Mouse (Mus musculus): ENCODE measurements around the gene Lrch3. TPM values are rescaled to one million over a fixed set of nuclear protein-coding genes. Genes with fewer than 3 reads are reported as not detected.
A peak's percentile ranks its signal among the peaks of the same experiment; 100 is the strongest.

Gene Lrch3
- polyA plus RNA-seq, 1 experiment from 2014 or later: 39.1 TPM

DNA sequence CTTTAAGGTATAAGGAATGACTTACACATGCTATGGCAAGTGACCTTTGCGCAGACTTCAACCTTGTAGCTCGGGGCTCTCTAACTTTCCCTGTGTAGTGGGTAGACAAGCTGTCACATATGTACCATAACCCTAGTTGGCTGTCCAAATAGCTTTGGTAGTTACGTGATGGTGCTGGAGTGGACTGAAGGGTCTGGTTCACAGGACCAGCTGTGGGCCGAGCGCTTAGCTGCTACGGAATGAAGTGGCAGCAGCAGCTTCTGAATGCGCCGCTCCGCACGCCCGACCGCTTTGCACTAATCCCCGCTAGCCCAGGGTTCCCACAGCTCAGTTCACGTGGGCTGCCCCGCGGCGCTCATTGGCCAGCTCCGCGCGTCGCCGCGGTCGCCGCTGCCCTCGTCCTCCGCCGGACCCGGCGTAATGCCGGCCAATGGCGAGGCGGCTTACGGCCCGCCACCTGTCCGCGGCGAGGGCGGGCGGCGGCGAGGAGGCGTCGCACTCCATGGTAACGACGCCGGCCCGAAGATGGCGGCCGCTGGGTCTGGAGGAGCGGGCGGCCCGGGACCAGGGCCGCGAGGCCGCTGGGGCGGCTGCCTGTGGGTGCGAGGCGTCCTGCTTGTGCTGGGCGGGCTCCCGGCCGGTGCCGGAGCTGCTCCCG, 148.3 kb downstream of the Lrch3 start, which contains the start of gene Lmln:
Gene Lmln, plus strand, starts transcription at position 498 of the 658 bp plus-strand sequence.
- Histone ChIP-seq H3K4me3 (ENCODE audit: low read depth, low read length) (peak within 1 kb of the TSS; percentile 73), H3K27ac (ENCODE audit: low read depth, low read length) (peak within 1 kb of the TSS; percentile 78), H3K9me3 (ENCODE audit: control insufficient read depth, low read length) (no peaks in the 10 kb centered on the region), H3K9ac (ENCODE audit: low read length) (peak within 1 kb of the TSS; percentile 87), H3K4me2 (ENCODE audit: low read depth, low read length, severe bottlenecking) (peak within 1 kb of the TSS; percentile 78), H3K4me1 (replicated peaks; ENCODE audit: control insufficient read depth, insufficient read depth, low read length) (peaks cover 12% of the 10 kb centered on the region), H3K36me3 (ENCODE audit: control insufficient read depth, insufficient read depth, low read length) (peaks cover 8% of the 10 kb centered on the region; the same call in 1 of the 2 replicates), H3K27me3 (ENCODE audit: control insufficient read depth, insufficient read depth, low read length) (no peaks in the 10 kb centered on the region)
- ATAC-seq (replicated peaks; ENCODE audit: low FRiP score) (peak; percentile 98), DNase-seq (ENCODE audit: low spot score) (peak; percentile 97)
- WGBS: under 1% methylated on average over 64 of the region's 64 CpGs

DNA sequence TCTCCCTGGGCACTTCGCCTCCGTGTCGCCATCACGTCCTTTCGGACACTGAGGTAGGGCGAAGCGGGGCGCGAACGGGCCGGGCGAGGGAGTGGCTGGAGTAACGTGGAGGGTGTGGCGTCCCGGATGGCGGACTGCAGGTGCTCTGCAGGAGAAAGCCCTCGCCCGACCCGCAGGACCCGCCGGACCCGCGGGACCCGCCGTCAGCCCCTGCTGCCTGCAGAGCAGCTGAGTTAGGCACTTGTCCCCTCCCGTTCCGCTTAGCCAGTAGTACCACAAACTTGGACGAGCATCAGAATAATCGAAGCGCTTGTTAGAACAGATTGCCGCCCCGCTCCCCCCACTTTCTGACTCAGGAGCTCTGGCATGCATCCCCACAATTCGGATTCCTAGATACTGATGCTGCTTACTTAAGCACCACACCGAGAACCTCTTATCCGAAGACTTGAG, 148.8 kb downstream of the Lrch3 start:
- H3K4me3 ChIP-seq (ENCODE audit: low read depth, low read length): peak overlapping the region; percentile 73
- peak overlapping the region; percentile 87 for H3K9ac ChIP-seq (ENCODE audit: low read length)
- DNase-seq (ENCODE audit: low spot score) (no peak), ATAC-seq (replicated peaks; ENCODE audit: low FRiP score) (peak; percentile 78; the same call in 1 of the 2 replicates)
- peaks cover 12% of the 10 kb centered on the region for H3K4me1 ChIP-seq (replicated peaks; ENCODE audit: control insufficient read depth, insufficient read depth, low read length)
- H3K27ac ChIP-seq (ENCODE audit: low read depth, low read length): peak overlapping the region; percentile 78
- WGBS: 0% methylated on average over 35 of the region's 35 CpGs
- no peaks in the 10 kb centered on the region for H3K27me3 ChIP-seq (ENCODE audit: control insufficient read depth, insufficient read depth, low read length)
- H3K9me3 ChIP-seq (ENCODE audit: control insufficient read depth, low read length): no peaks in the 10 kb centered on the region
- peak overlapping the region; percentile 78 for H3K4me2 ChIP-seq (ENCODE audit: low read depth, low read length, severe bottlenecking)
- H3K36me3 ChIP-seq (ENCODE audit: control insufficient read depth, insufficient read depth, low read length): peaks cover 8% of the 10 kb centered on the region; the same call in 1 of the 2 replicates

GRCm38 (mm10) chr16:33063267-33063666, 149.4 kb downstream of the Lrch3 start:
- H3K4me3 ChIP-seq (ENCODE audit: low read depth, low read length): peak overlapping the region; percentile 73
- no peak for ATAC-seq (replicated peaks; ENCODE audit: low FRiP score)
- peaks cover 7% of the 10 kb centered on the region; the same call in 1 of the 2 replicates for H3K36me3 ChIP-seq (ENCODE audit: control insufficient read depth, insufficient read depth, low read length)
- peak overlapping the region; percentile 87 for H3K9ac ChIP-seq (ENCODE audit: low read length)
- H3K27me3 ChIP-seq (ENCODE audit: control insufficient read depth, insufficient read depth, low read length): no peaks in the 10 kb centered on the region
- WGBS: 21% methylated on average over 7 of the region's 7 CpGs
- H3K27ac ChIP-seq (ENCODE audit: low read depth, low read length): no peak overlapping the region
- no peaks in the 10 kb centered on the region for H3K9me3 ChIP-seq (ENCODE audit: control insufficient read depth, low read length)
- no peak for DNase-seq (ENCODE audit: low spot score)
- H3K4me1 ChIP-seq (replicated peaks; ENCODE audit: control insufficient read depth, insufficient read depth, low read length): peaks cover 8% of the 10 kb centered on the region
- peak overlapping the region; percentile 78 for H3K4me2 ChIP-seq (ENCODE audit: low read depth, low read length, severe bottlenecking)

DNA sequence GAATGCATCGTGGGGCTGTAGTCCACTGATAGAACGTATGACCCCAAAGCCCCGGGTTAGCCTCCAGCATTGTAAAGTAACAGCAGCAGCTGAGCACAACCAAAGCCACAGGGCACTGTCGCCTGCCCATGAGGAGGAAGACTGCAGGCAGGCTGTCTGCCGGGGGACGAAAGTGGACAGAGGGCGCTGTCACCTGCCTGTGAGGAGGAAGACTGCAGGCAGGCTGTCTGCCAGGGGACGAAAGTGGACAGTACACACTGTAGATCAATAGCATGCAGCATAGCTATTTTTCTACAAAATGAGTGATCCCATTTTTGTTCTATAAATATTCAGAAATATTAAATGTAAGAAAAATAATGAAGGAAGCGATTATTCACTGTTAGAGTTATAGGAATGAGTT, 150.7 kb downstream of the Lrch3 start:
- peaks cover 3% of the 10 kb centered on the region; the same call in 1 of the 2 replicates for H3K36me3 ChIP-seq (ENCODE audit: control insufficient read depth, insufficient read depth, low read length)
- H3K4me2 ChIP-seq (ENCODE audit: low read depth, low read length, severe bottlenecking): no peak overlapping the region
- WGBS: 73% methylated on average over 9 of the region's 9 CpGs
- ATAC-seq (replicated peaks; ENCODE audit: low FRiP score) (no peak), DNase-seq (ENCODE audit: low spot score) (no peak)
- H3K4me1 ChIP-seq (replicated peaks; ENCODE audit: control insufficient read depth, insufficient read depth, low read length): peaks cover 7% of the 10 kb centered on the region
- H3K9me3 ChIP-seq (ENCODE audit: control insufficient read depth, low read length): no peaks in the 10 kb centered on the region
- no peak overlapping the region for H3K27ac ChIP-seq (ENCODE audit: low read depth, low read length)
- H3K4me3 ChIP-seq (ENCODE audit: low read depth, low read length): no peak overlapping the region
- no peaks in the 10 kb centered on the region for H3K27me3 ChIP-seq (ENCODE audit: control insufficient read depth, insufficient read depth, low read length)
- H3K9ac ChIP-seq (ENCODE audit: low read length): no peak overlapping the region

Other genes with a start within 250 kb of the Lrch3 start
- gene Muc4, start 178.2 kb upstream of the Lrch3 start, polyA plus RNA-seq (2014; fragmentation: Nextera tagmentation; extraction: Ambion mirVana): 0.12 TPM in 1 of 2 replicates, not detected in the other
- not detected in 2 replicates for gene Muc20, start 116.7 kb upstream of the Lrch3 start, polyA plus RNA-seq (2014; fragmentation: Nextera tagmentation; extraction: Ambion mirVana)
- gene Smbd1, start 103.6 kb upstream of the Lrch3 start, polyA plus RNA-seq (2014; fragmentation: Nextera tagmentation; extraction: Ambion mirVana): not detected in 2 replicates
- 110 and 118 TPM in 2 replicates for gene Fyttd1, start 36.6 kb upstream of the Lrch3 start, polyA plus RNA-seq (2014; fragmentation: Nextera tagmentation; extraction: Ambion mirVana)
- 18.6 and 21.7 TPM in 2 replicates for gene Rubcn, start 36.3 kb upstream of the Lrch3 start, polyA plus RNA-seq (2014; fragmentation: Nextera tagmentation; extraction: Ambion mirVana)
- gene Iqcg, start 142.1 kb downstream of the Lrch3 start, polyA plus RNA-seq (2014; fragmentation: Nextera tagmentation; extraction: Ambion mirVana): 4.2 and 5.3 TPM in 2 replicates
- 746 and 852 TPM in 2 replicates for gene Rpl35a, start 142.4 kb downstream of the Lrch3 start, polyA plus RNA-seq (2014; fragmentation: Nextera tagmentation; extraction: Ambion mirVana)
- 3.5 and 4.5 TPM in 2 replicates for gene Lmln, start 148.4 kb downstream of the Lrch3 start, polyA plus RNA-seq (2014; fragmentation: Nextera tagmentation; extraction: Ambion mirVana)

Data from forebrain, embryonic 11.5 days (tissue).